Mouse (Mus musculus) liver, adult 2 months (tissue): ENCODE measurements at regions not wholly inside any gene's neighbourhood (a gene's known extent, or its start where the extent isn't known, plus 50 kb on each side); places are given as distances from the start of the nearest gene placed in this dataset.

Source experiments
- CTCF ChIP-seq: fragments of 200-500 bp; IDR thresholded peaks from 2 replicates; pipeline ENCODE4 v1.5.1; 2011; ENCODE audit warnings: low read depth, low read length, control low read depth
- POLR2A ChIP-seq: fragments of 200-500 bp; IDR thresholded peaks from 2 replicates; pipeline ENCODE4 v1.6.1; 2011; ENCODE audit warnings: low read length, control low read depth; ENCODE audit not compliant: insufficient read depth; ENCODE audit errors: extremely low read depth

- TF ChIP-seq CTCF = peak; percentile 37; the same call in 1 of the 2 replicates
- no peak for TF ChIP-seq POLR2A
Observed at GRCm38 (mm10) chr6:14207509-14207908, 336.2 kb upstream of the 2610001J05Rik start.
